Mouse (Mus musculus): ENCODE data around the gene Elmo1.

The Elmo1 gene

DNA sequence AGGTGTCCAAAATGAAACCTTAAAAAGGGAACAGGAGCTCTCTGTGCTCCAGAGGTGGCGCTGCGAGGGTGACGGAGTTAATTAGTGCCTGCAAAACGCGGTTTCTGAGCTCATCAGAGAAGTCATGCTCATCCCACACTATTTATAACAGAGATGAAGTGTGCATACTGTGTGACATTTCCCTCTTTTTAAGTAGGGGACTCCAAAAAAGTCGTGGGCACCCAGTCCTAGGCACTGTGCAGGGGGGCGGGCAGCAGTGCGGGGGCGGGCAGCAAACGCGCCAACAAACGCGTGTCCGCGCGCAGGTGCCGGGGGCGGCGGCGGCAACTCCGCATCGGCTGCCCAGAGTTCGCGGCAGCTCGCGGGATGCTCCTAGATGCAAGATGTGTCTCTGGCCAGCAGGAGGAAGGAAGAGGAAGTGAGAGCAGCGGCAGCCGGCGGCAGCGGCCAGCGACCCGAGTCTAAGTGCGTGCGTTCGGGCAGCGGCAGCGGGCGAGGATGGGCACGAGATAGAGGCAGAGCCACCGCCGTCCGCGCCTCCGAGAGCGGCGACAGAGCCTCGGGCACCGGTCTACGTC lies at the start of gene Elmo1:
TSS of gene Elmo1 (plus strand) at position 464 of the 578 bp plus-strand sequence.
- in situ Hi-C loops (cut with MboI, MseI) = loop anchor here (5.0 to 10.0 kb wide), 2 partner anchors 92 to 695 kb away; partner anchors contain the start of gene Stard3nl

DNA sequence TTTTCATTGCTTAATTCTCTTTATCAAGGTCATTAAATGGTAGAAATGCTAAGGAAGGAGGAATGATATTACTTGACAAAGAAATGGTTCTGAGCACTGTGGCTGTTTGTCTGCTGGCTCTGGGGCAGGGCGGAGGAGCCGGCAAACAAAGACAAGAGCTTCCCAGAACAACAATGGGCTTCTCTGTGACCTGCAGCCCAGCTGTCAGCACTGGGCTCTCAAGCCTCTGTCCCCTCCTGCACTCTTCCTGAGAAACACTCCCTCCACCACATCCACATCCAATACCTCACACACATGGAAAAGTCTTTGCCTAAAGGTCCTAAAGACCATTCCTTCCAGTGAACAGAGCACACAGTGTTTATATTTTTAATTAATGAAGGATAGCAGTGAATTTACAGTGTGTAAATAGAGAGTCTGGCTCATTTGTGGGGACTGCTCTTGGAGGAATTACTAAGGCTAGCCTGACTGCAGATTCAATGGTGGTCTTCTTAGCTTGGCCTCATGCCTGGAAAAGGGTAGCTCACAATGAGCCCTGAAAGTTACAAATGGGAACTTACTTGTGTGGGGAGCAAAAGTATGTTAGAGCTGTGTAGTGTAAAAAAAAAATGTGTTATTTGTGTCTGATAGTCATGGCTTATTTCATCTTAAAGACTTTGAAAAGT lies 49.1 kb upstream of the Elmo1 start:
- in situ Hi-C loops (cut with MboI, MseI) = no loop called here

DNA sequence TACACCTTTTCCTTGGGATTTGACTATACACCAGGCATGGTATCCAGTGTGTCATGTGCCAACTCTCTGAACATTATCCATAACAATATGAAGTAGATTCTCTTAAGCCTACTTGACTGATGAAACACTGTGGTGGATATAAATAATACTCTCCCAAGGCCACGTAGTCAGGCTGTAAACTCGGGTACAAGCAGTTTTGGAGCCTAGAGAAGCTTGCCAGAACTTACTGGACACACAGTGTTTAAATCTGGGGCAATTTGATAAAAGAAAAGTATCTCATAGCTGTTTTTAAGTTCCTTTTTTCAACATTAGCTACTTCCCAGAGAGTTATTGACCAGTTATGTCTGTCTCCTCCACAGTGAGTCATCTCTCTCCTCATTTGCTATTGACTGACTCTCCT lies 47.5 kb upstream of the Elmo1 start:
- in situ Hi-C loops (cut with MboI, MseI) = no loop called here

DNA sequence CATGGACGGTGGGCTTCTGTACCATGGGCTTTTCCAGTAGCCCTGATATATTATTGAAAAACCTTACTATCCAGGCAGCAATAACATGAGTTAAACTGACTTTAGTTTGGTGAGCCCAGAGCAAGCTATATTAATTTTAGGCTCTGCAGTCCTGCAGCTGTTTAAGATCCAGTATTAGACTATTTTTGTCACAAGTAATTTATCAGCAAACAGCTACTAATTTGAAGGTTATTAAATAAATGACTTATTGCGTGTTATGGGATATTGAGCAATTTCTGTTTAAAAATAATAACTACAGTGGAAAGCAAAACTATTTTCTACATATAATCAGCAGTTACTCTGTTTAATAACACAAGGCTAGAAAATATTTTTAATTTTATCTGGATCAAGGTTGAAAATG lies 45.0 kb upstream of the Elmo1 start:
- in situ Hi-C loops (cut with MboI, MseI) = no loop called here

DNA sequence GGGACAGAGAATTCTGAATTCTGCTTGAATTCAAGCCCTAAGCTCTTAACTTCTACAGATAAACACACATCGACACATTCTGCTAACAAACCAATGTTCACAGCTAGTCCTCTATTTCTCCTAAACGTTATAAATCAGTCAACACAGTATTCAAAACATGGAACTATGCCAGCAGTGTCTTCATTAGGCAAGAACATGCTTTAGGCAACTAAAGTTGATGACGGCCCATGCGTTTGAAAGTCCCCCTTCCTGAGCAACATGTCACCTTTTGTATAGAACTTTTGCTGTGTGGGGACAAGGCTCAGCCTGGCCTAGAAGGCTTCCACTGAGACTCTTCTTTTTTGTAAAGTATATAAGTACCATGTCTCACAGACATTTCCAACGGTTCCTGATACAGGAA lies 44.6 kb upstream of the Elmo1 start:
- in situ Hi-C loops (cut with MboI, MseI) = no loop called here

DNA sequence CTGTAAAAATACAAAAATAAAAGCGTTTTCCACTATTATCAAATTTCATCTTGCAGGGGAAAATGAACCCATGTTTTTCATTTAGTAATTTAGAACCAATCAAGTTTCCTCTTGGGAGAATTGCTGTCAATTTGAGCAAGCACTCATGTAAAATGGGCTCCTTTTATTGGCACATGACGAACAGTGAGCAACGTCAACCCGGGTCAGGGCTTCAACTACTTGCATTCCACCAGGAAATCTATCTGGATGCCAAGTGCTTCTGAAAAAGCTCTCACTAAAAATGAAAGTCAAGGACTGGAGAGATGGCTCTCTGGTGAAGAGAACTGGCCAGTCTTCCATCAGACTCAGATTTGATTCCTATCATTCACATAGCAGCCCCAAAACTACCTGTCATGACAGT lies 44.0 kb upstream of the Elmo1 start:
- in situ Hi-C loops (cut with MboI, MseI) = no loop called here

DNA sequence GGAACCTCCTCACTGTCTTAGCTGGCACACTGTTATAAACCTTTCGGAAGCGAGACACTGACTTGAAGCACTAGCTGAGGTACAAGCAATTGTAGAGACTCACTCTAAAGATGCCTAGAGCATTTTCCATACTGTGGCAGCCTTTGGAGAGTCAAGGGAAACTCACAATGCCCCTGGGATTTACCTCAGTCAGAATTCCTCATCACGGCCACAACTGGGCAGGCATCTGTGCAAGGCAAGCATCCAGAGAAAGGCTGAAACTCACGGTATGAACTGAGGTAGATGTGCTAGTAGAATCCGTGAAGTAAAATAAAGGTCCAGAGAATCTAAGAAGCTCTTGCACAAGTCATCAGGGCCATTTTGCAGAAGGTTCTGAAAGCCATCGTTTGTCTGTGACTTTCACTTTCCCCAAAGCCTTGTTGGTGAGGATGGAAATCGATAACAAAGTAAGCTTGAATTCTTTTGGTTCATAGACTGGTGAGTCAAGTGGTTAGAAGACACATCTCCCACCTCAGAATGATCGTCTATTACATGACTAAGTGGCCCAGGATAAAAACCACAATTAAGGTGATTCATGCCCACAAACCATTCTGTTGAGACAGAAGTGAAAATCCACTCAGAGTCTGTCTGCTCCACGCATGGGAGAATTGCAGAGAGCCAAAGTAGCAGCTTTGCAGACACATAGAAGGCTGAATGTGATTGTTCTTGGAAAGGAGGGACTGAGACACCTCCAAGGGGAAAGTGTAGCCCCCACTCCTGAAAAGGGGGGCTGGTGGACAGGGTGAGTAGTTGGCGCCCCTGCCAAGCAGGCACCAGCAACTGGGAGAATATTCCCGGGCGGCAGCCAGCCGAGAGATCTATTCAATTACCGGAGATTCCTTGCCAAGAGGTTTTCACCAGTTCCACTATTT lies 42.2 kb upstream of the Elmo1 start:
- in situ Hi-C loops (cut with MboI, MseI) = no loop called here

DNA sequence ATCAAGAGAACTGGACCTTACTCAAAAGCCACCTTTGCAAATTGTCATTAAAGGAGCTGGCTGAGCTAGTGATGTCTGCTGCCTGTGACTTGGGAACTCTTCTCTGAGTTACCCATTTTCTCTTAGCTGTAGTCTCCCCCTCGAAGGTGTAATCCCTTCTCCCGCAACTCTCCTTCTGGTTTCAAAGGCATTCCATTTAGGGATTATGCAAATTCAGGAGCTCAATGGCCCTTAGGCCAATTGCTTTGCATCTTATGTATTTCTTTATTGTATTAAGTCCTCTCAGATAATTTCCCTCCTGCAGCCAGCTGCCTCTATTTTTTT lies 41.6 kb upstream of the Elmo1 start:
- in situ Hi-C loops (cut with MboI, MseI) = no loop called here

DNA sequence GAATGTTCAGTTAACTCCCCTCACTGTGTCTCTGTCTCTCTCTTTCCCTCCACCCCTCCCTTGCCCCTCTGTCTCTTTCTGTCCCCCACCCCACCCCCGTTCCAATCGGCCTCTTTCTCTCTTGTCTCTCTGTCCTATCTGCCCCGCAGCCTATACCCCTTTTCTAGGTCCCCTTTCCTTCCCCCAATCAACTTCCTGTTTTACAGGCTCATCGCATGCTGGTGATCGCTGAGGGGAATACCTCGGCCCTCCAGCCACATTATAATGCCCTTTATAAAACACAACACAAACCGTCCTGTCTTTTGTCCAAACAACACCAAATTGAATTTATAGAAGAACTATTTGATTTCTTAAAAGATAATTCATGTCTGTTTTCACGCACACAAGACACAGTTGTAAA lies 40.7 kb upstream of the Elmo1 start:
- in situ Hi-C loops (cut with MboI, MseI) = no loop called here

DNA sequence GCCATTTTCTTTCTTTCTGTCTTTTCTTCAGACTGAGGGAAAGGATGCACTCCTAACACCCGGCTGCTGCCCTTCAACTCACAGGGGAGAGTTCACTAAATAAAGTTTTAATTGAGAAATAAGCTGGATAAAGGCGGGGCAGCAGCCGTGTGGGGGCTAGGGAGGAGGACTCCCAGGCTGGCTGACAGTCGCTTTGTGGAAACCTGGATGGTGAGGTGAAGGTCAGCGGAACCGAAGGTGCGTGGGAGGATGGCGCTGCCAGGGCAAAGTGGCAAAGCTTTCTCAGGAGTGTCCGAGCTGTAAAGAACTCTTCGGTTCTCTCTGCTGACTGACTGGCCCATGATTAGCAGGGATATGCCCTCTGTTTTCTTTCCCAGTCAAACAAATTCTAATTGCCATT lies 40.2 kb upstream of the Elmo1 start:
- in situ Hi-C loops (cut with MboI, MseI) = no loop called here

DNA sequence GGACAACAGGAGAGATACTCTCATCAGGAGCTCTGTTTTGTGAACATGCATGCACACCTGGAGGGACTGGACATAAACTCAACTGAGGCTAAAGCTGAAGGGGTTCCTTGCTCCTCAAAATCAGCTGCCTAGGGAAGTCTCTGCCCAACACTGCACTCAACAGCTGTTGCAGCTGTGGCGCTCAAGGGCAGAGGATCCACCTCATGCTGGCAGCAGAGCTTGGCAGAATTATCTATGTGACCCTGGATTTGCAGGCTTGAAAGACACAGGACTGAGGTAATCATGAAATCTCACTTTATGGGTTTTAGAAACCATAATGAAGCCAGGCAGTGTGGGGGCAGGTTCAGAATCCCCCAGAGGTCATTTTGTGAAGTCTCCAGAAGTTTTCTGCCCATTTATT lies 32.5 kb upstream of the Elmo1 start:
- in situ Hi-C loops (cut with MboI, MseI) = no loop called here

DNA sequence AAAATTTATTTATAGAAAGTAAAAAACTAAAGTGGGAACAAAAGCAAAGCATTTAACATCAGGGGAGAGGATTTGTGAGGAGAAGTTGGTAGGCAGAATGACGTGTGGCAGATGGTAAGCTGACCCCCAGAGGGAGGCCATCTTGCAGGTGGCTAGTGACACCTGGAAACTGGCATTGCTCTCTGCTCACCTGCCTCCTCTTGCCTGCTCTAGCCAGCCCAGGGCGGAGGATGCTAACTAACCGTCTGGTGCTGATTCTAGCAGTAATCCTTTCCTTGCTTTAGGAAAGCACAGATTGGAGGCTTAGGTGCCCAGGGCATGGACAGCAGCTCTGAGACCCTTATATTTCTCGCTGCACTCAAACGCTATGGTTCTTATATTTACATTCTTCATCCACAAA lies 29.4 kb upstream of the Elmo1 start:
- in situ Hi-C loops (cut with MboI, MseI) = no loop called here

DNA sequence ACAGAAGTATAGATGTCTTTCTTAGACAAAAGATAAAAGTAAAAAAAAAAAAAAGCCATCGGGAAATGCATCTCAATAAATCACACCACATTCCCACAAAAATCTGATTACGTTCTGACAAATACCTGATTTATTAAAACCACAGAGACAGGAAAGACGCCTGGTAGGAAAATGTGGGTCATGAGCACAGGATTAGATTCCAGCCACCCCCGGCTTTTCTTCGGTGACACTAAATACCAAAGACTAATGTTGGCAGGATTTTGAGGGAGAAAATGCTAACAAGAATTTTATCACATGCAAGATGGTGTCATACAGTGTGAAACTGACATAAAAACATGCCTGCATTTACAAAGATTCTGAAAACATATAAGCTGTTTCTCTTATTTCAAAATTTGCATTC lies 27.1 kb upstream of the Elmo1 start:
- in situ Hi-C loops (cut with MboI, MseI) = no loop called here

DNA sequence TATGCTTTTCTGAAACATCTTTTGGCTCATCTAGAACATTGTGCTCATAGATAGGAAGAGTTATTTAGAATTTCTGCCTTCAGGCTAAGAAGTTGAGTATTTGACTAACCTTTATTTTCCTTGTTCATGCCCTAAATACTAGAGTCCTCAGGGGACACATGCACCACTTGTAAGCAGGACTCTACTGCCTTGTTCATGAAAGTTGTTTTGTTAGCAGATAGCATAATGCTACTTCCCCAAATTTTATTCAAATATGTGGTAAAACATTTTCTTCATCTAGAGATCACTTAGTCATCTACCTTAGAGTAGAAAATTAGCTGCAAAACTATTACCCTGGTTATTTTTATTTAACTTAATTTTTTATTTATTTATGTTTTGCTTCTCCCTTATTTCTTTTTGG lies 18.4 kb upstream of the Elmo1 start:
- in situ Hi-C loops (cut with MboI, MseI) = no loop called here

DNA sequence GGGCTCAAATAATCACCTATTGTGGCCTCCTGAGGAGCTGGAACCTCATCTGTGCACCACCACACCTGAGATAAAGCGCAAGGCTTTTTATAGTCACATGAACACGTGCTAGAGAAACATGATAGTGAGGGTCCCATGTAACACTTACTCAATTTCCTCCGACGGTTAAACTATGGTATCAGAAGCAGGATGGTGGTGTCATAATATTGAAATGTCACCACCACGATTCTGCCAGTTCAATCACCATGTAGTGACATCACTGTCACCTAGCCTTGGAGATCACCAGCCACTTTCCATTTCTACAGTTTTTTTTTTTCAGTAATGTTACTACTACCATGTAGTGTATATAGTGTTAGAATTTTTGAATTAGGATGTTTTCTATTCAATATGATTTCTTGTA lies 17.4 kb upstream of the Elmo1 start:
- in situ Hi-C loops (cut with MboI, MseI) = no loop called here

DNA sequence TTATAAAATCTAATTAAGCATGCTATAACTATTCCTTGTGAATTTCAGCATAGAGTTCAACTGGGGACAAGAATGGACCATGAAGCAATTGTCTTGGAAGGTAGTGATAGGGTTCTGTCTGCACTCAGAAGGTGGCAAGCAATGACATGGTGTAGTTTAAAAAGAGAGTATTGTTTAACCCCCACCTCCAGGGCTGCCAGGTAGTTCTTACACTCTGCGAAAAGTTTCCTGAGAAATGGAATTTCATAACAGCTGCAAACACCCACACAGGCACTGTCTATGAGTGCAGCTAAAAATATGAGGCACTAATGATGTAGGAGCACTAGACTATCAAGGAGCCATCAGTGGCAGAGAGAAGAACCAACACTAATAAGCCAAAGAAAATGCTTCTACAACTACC lies 13.9 kb upstream of the Elmo1 start:
- in situ Hi-C loops (cut with MboI, MseI) = no loop called here

DNA sequence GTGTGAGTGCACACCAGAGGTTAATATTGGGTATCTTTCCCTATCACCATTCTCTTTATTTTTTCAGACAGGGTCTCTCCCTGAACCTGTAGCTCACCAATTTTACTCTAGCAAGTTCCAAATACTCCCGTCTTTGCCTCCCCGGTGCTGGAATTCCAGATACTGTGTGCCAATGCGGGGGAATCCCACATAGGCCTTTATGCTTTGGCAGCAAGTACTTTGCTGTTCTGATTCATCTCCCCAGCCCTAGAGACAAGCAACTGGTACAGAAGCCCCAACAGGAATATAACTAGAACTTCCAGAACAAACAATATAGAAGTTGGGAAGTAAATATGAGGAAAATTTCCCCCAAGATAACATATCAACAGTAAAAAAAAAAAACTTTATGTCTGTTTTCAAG lies 13.2 kb upstream of the Elmo1 start:
- in situ Hi-C loops (cut with MboI, MseI) = no loop called here

DNA sequence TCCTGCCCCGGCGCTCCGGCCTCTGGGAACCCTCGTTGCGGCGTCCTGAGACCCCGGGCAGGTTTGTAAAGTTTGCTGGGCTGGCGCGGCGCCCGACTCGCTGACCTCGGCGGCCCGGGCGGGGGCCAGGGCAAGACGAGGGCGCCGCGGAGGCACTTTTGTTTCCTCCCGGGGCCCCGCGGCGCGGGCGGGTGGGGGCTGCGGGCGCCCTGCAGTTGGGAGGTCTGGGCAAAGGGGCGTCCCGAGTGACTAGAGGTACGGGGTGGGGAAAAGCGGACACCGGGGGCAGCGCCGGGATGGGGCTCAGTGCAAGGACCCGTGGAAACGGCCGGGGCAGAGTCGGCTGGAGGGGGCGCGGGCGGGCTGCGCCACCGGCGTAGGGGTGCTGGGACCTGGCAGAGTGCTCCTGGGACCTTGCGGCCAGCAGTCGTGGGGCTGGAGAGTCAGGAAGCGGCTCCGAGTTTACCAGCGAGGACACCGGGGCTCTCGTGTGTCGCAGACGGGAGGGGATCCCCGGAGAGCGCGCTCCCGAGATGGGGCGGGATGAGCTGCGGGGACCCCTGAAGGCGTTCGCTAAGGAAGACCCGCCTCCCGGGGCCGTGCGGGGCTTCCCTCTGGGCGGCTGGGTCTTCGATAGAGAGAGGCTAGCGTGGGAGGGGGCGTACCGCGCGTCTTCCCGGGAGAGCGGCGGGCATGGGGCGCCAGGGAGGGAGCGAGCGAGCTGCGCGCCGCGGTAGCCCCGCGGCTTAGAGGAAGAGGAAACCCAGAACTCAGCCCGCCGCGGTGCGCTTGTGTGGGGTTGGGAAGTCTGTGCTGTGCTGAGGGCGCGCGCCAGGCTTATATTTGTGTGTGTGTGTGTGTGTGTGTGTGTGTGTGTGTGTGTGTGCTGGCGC lies 561 bp downstream of the Elmo1 start:
- in situ Hi-C loops (cut with MboI, MseI) = loop anchor here (5.0 to 10.0 kb wide), 2 partner anchors 91 to 696 kb away; partner anchors contain the start of gene Stard3nl

DNA sequence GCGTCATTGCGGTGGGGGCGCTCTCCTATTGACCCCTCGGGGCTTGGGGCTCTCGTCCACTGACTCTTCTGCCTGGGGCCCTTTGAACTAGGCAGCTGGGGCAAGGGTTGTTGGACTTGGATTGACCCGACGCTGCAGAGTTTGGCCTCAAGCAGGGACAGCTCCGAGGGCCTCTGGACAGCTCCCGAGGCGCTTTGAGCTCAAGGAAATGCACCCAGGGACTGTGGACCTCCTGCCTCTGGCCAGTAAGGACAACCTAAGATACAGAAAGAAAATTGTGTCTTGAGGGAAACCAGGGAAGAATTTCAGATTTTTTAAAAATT lies 1.2 kb downstream of the Elmo1 start:
- in situ Hi-C loops (cut with MboI, MseI) = loop anchor here (5.0 to 10.0 kb wide), 2 partner anchors 91 to 697 kb away; partner anchors contain the start of gene Stard3nl

DNA sequence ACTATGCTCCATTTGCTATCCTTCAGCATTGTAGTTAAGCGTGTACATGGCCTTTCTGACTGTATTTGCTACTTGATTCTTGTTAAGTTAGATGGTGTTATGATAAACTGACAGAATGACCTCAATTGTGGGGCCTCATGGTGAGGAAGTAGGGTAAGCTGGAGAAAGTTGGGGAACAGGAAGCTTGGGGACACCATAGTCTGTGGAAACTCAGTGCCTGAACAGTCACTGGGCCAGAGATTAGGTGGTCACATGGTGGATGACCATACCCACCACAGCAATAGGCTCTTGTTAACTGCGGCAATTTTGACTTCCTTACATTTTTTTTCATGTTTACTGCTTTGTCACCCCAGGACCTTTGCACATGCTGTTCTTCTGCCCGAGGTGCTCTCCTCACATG lies 1.9 kb downstream of the Elmo1 start:
- in situ Hi-C loops (cut with MboI, MseI) = loop anchor here (5.0 to 10.0 kb wide), 2 partner anchors 90 to 698 kb away; partner anchors contain the start of gene Stard3nl

DNA sequence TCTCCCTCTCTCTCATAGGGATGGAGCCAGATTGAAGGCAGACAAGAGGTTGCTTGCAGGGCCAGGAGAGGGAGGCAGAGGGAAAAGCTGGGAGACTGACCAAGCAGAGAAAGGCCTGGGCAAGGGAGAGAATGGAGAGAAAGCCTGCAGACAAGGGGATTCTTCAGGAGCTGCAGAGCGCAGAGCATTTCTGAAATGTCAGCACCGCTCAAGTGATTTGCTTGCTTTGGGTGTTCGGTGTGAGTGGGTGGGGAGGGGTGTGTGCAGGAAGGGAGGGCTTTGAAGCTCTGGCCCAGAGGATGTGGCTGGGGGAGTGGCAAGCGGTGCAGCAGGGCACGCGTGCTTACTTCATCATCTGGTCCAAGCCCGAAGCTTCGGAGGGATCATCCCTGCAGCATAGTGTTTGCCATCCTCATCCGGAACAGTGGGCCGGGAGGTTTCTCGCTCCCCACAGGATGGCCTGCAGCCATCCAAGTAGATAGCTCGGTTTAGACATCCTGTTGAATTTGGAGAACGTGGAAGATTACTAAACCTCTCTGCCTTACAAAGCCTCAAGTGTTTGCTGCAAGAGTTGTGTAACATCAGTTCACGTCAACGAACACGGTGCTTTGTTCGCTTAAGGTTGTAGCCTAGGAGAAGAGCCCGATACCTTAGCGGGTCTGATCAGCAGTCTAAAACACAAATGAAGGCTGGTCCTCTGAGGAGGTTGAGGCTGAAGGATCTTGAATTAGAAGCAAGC lies 3.1 kb downstream of the Elmo1 start:
- in situ Hi-C loops (cut with MboI, MseI) = loop anchor here (5.0 to 10.0 kb wide), 2 partner anchors 89 to 699 kb away; partner anchors contain the start of gene Stard3nl

Measured in T-helper 2 cell (primary cell).